In the genomic region with DNA sequence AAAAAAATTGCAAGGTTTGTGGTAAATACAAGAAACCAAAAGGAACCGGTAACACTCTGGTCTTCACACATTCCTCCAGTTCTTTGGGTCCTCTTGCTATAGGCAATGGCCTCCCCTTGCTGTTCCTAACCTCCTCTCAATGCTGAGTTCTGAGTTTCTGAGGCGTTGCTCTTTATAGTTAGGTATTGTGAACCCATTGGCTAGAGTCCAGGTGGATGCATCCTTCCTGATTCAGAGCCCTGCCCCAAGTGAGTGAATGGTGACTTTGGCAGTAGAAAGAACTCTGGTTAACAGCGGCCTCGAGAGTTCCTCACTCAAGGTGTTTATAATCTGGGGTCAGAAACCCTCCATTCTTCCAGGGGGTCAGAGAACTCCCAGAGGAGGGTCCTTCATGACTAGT, we compare ENCODE assay signal across 25 mouse cellular contexts. TPM values are rescaled to one million over a fixed set of nuclear protein-coding genes. Genes with fewer than 3 reads are reported as not detected.
DNase-seq lines count a peak whose midpoint lies in the region; ATAC-seq lines count a peak whose summit lies in the region.
"Had no signal": no experiment of that assay in that cellular context is flagged by ENCODE, and none has a peak within 500 bp of the region (broad histone marks: within the 10 kb centered on the region; RNA-seq: fewer than 3 reads in every experiment).

No protein-coding gene starts in this region.

- H3K4me3 ChIP-seq in midbrain, embryonic 11.5 days (ENCODE audit: low read depth, low read length), result no peak overlapping the region
- no peak overlapping the region for H3K4me3 ChIP-seq in midbrain, embryonic 16.5 days (ENCODE audit: low read depth, low read length)
- H3K4me3 ChIP-seq: gastrocnemius, adult 2 months; heart, embryonic 12.5 days; heart, embryonic 15.5 days; hindbrain, embryonic 10.5 days; hindbrain, embryonic 13.5 days had no signal

- H3K9me3 ChIP-seq in midbrain, embryonic 11.5 days (ENCODE audit: control insufficient read depth, low read length), result no peaks in the 10 kb centered on the region
- no peaks in the 10 kb centered on the region for H3K9me3 ChIP-seq in midbrain, embryonic 16.5 days (replicated peaks; ENCODE audit: control insufficient read depth, low read length, poor library complexity, severe bottlenecking)
- H3K9me3 ChIP-seq: heart, embryonic 12.5 days; heart, embryonic 15.5 days; hindbrain, embryonic 13.5 days had no signal

- no peak overlapping the region for H3K27ac ChIP-seq in midbrain, embryonic 11.5 days (ENCODE audit: low read depth, low read length)
- H3K27ac ChIP-seq in midbrain, embryonic 16.5 days (ENCODE audit: low read length), result no peak overlapping the region
- H3K27ac ChIP-seq: gastrocnemius, adult 2 months; heart, embryonic 15.5 days; hindbrain, embryonic 10.5 days; hindbrain, embryonic 13.5 days had no signal

- H3K4me1 ChIP-seq in midbrain, embryonic 11.5 days (ENCODE audit: control insufficient read depth, insufficient read depth, low read length), result peaks cover 15% of the 10 kb centered on the region
- peaks cover 3% of the 10 kb centered on the region; the same call in 1 of the 2 replicates for H3K4me1 ChIP-seq in midbrain, embryonic 16.5 days (ENCODE audit: control insufficient read depth, insufficient read depth, low read length)

- no peak overlapping the region for H3K9ac ChIP-seq in midbrain, embryonic 11.5 days (ENCODE audit: low read length)
- no peak overlapping the region for H3K9ac ChIP-seq in midbrain, embryonic 16.5 days (ENCODE audit: low read depth, low read length)
- H3K9ac ChIP-seq: forebrain, postnatal 0 days; heart, embryonic 12.5 days; heart, embryonic 15.5 days; hindbrain, embryonic 13.5 days had no signal

- DNase-seq in kidney, postnatal 10 days, result peak; percentile 27
- DNase-seq in kidney, adult 9 months, result no peak
- peak; percentile 73 for DNase-seq in midbrain, embryonic 11.5 days (ENCODE audit: low spot score, missing footprints)
- peak; percentile 43 for DNase-seq in ZHBTc4 (ENCODE audit: low read depth, low spot score)
- DNase-seq in MN1 (ENCODE audit: low spot score), result no peak
- DNase-seq in thymus, postnatal 10 days (ENCODE audit: low spot score in 2 of 2), result no peak
- DNase-seq: adrenal gland, adult 8-10 months; adrenal gland, postnatal 25 days; cerebellum, adult 11-12 months; cerebellum, adult 8-10 months; forebrain, postnatal 0 days; gastrocnemius, adult 2 months; gastrocnemius, postnatal 14 days; heart, adult 18-20 months; heart, postnatal 10 days; heart, postnatal 36 days had no signal

- WGBS in midbrain, embryonic 11.5 days, result 36% methylated on average over 4 of the region's 4 CpGs
- 52% methylated on average over 4 of the region's 4 CpGs for WGBS in midbrain, embryonic 16.5 days

- H3K4me2 ChIP-seq in midbrain, embryonic 11.5 days, result no peak overlapping the region
- H3K4me2 ChIP-seq in midbrain, embryonic 16.5 days (ENCODE audit: low read length), result no peak overlapping the region
- H3K4me2 ChIP-seq: heart, embryonic 12.5 days; heart, embryonic 15.5 days; hindbrain, embryonic 13.5 days had no signal

- H3K36me3 ChIP-seq in midbrain, embryonic 11.5 days (ENCODE audit: control insufficient read depth, insufficient read depth, low read length), result no peaks in the 10 kb centered on the region
- no peaks in the 10 kb centered on the region for H3K36me3 ChIP-seq in midbrain, embryonic 16.5 days (ENCODE audit: control insufficient read depth, insufficient read depth, low read length)
- H3K36me3 ChIP-seq: heart, embryonic 12.5 days; heart, embryonic 15.5 days; hindbrain, embryonic 10.5 days; hindbrain, embryonic 13.5 days had no signal

- peaks cover 69% of the 10 kb centered on the region for H3K27me3 ChIP-seq in midbrain, embryonic 11.5 days (ENCODE audit: control insufficient read depth, insufficient read depth, low read length)
- H3K27me3 ChIP-seq in midbrain, embryonic 16.5 days (ENCODE audit: control insufficient read depth, insufficient read depth, low read depth, low read length), result peaks cover 58% of the 10 kb centered on the region
- H3K27me3 ChIP-seq: Patski had no signal

- ATAC-seq in midbrain, embryonic 11.5 days (ENCODE audit: low FRiP score), result no peak
- ATAC-seq in midbrain, embryonic 16.5 days, result no peak
- ATAC-seq: activated CD4-positive, CD25-positive, alpha-beta regulatory T cell, adult 4 months; forebrain, embryonic 14.5 days; forebrain, postnatal 0 days; hindbrain, embryonic 16.5 days; Patski had no signal

RNA-seq across cellular contexts. Expression of a gene that starts 5.9 kb away (rescaled TPM):
- 10.0 and 10.2 TPM in 2 replicates for polyA plus RNA-seq in midbrain, embryonic 11.5 days (2014; fragmentation: Nextera tagmentation; extraction: Ambion mirVana)
- 15.8 and 16.1 TPM in 2 replicates for polyA plus RNA-seq in midbrain, embryonic 16.5 days (2015; fragmentation: Nextera tagmentation; extraction: Ambion mirVana)

RNA-seq across cellular contexts. Expression of a gene that starts 37.2 kb away (rescaled TPM):
- 0.43 and 0.92 TPM in 2 replicates for polyA plus RNA-seq in midbrain, embryonic 11.5 days (2014; fragmentation: Nextera tagmentation; extraction: Ambion mirVana)
- polyA plus RNA-seq in midbrain, embryonic 16.5 days (2015; fragmentation: Nextera tagmentation; extraction: Ambion mirVana), result 0.21 and 0.24 TPM in 2 replicates

Comparison
In these comparisons a context has a peak if more than half of its experiments do, and no peak if none do; other contexts are left out.
1. DNase-seq: peak in kidney, postnatal 10 days (single experiment), midbrain, embryonic 11.5 days (single experiment) and ZHBTc4 (single experiment); none in kidney, adult 9 months (single experiment), MN1 (single experiment) and thymus, postnatal 10 days (0 of 2).